Mouse (Mus musculus) gastrocnemius, adult 18-20 months (tissue): ENCODE results near the gene Smtnl2. TPM values are rescaled to one million over a fixed set of nuclear protein-coding genes. Genes with fewer than 3 reads are reported as not detected.

Source experiments
- DNase-seq: peaks from one replicate; pipeline ENCODE4 v3.0.0; 2021; ENCODE audit warnings: low spot score
- total RNA-seq, 2 experiments: library from RNA; stranded (reverse); gene quantifications; 2 replicates each; pipeline ENCODE4 v1.2.3; 2021

The Smtnl2 gene
- total RNA-seq, 2 experiments from 2014 or later, result 311 to 327 TPM

DNA sequence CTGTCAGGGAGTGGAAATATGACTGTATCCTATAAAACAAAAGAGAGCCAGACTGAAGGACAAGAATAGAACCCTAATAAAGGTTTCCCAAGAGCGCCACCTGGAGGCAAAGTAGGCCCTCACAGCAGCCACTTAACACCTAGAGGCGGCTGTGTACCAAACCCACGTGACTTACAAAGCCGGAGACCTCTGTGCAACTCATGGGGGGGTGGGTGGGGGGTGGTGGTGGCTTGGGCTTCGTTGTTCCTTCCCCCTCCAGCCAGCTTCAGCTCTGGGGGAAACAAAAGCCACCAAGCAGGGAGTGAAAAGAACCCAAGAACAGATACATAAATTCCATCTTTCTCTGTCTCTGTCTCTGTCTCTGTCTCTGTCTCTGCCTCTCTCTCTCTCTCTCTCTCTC is 17.2 kb upstream of the Smtnl2 start:
- DNase-seq, result peak; percentile 92

DNA sequence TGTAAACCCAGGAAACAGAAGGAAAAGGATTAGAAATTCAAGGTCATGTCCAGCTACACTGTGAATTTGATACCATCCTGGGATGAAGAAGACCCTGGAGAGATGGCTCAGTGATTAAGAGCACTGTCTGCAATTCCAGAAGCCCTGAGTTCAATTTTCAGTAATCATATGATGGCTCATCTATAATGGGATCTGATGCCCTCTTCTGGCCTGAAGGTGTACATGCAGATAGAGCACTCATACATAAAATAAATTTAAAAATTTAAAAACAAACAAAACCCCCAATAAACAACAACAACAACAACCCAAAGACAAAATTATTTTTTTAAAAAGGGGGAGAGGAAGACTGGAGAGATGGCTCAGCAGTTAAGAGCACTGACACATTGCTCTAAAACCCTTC is 15.4 kb upstream of the Smtnl2 start:
- DNase-seq, result no peak

DNA sequence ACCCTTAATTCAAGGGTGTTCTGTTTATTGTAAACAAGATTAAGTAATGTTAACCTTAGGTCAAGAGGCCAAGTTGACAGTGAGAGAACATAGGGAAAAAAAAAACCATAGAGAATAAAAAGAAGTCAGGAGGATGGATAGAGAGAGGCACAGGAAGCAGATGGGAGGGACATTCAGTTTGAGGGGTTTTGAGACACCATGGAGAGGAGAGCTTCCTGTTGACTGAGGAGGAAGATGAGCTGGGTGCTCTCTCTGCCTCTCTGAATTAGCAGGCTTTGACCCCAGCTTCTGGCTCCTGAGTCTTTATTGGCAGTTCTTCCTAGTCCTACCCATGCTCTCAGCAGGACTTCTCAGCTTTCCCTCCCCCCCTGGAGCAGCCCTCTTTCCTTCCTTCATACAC is 13.7 kb upstream of the Smtnl2 start:
- DNase-seq, result no peak

DNA sequence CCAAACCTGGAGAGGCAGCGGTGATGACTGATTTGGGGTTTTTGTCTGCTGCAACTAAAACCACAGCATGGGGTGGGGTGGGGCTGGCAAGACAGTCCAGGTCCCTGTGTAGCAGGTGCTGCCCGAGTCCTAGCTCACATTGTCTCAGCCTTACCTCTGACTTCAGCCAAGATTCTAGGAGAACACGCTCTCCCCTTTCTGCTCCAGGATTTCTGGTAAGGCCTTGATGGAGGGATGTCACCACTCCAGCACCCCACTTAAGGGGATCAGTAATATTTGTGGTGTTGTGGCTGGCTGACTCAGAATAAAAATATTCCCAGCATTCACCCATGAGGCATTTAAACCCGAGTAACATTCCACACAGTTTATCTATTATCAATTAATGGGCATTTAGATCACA is 12.2 kb upstream of the Smtnl2 start:
- DNase-seq, result no peak

DNA sequence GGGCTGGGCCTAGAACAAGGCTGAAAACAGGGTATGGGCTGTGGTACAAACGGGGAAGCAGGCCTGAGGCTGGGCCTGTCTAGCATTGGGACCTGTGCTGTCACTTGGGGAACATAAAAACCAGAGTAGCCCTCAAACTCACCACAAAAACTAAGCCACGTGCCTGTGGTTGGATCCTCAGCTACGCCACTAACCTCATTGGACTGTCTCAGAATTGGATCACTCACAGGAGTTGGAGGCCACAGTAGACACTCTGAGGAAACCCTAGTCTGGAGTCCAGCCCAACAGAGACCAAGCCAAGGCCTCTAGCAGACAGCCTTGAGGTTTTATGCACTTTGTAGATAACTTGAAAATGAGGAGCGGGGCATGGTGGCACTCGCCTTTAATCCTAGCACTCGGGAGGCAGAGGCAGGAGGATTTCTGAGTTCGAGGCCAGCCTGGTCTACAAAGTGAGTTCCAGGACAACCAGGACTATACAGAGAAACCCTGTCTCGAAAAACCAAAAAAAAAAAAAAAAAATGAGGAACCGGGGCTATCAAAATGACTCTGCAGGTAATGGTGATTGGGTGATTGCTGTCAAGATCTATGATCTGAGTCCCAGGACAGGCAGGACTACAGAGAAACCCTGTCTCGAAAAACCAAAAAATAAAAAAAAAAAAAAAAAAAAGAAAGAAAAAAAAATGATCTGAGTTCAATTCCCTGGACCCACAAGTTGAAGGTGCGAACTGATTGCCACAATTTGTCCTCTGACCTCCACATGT is 10.2 kb upstream of the Smtnl2 start:
- DNase-seq, result no peak

DNA sequence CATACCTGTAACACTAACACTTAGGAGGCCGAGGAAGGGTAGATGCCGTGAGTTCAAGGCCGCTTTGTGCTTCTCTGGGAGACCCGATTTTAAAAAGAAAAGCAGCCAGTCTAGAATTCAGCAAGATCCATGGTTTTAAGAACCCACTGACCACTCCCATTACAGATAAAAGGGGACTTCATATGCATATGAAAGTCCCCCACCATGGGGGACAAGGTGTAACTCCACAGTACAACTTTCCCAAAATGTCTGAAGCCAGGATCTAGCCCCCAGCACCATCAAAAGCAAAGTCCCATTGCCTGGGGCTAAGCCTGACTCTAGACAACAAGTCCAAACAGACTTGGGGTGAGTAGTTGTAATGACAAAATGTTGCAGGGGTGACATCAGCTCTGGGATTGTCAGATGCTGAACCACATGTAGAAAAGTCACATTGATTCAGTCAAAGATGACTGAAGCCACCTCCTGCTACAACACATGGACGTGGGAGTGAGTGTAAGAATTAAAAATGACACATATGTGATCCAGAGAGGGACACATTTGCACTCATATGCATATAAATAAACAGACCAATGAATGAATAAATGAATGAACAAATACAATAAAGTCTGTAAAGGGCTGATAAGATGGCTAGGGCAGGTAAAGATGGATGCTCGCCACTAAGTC is 9.1 kb upstream of the Smtnl2 start:
- DNase-seq, result no peak

DNA sequence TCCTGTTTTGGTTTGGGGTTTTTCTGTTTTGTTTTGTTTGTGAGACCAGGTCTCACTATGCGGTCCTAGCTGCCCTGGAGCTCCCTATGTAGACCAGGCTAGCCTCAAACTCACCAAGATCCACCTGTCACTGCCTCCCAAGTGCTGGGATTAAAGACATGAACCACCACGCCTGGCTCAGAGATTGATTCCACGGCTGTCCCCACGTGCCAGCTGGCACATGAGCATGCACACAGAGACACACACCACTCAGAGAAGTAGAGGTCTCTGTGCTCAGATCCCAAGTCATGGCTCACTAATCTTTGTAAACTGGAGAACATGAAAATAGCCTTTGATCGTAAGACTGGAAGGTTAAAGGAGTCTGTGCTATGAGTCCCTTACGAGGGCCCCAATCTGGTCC is 7.5 kb upstream of the Smtnl2 start:
- DNase-seq, result no peak

DNA sequence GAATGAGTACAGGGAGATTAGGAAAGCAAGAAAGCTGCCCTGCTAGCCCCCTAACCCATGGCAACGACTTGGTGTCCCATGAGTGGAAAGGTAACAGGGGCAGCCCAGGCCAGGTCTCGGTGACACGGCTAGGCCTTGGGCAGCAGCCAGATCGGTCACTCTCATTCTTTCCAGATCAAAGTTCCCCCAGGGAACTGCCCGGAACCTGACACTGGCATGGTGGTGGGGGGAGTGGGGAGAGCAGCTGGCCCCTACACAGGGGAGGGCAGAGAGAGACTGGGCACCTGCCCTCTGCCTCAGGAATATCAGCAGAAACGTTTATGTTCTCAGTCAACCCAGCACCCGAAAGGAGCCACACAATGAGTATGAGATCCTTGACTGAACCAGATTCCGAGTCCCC is 6.7 kb upstream of the Smtnl2 start:
- peak; percentile 90 for DNase-seq

DNA sequence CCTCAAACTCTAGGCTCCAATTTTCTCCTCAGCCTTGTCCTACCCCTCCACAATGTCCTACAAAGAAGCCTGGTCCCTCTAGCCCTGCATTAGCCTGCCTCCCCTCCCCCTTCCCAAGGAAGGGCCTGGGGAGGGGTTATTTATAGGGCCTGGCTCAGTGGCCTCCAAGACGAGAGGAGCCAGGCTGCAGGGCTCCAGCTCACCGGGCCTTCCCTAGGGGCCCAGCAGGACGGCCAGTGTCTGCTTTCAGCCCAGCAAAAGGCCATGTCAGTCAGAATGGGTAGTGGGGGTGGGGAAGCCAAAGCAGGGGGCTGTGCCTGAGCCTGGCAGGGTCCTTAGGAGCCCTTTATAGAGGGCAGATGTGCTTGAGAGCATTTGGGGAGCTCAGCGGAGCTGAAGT is 5.9 kb upstream of the Smtnl2 start:
- peak; percentile 85 for DNase-seq

DNA sequence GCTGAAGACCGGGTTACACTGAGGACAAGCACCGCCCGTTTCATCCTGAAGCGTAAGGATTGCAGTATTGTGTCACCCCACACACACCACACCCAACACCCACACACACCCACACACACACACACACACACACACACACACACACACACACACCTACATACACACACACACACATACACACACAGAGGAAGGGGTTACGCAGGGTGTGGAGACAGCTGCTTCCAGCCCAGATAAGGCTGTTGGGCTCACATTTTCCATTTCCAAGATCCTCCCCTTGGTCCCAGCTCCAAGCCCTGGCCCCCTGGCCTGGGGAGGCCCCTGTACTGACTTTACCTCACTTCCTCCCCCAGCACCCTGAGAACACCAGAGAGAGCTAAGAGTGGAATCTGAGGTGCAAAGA is 5.2 kb upstream of the Smtnl2 start:
- DNase-seq, result no peak

DNA sequence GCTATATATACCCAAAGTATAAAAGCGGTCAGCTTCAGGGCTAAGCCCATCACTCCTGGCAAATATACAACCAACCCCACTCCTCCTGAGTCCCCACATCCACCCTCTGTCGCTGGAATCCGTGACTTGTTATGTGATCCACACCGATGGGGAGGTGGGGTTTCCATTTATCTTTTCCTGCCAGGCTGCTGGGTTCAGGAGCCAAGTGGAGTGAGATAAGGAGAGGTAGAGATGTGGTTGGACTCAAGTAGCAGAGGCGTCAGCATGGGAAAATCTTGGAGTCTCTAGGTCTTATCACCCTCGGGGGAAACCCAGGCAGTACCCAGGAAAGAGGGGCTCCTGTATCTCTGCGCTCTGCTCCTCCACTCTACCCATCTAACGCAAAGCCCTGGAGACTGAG is 3.6 kb upstream of the Smtnl2 start:
- no peak for DNase-seq

DNA sequence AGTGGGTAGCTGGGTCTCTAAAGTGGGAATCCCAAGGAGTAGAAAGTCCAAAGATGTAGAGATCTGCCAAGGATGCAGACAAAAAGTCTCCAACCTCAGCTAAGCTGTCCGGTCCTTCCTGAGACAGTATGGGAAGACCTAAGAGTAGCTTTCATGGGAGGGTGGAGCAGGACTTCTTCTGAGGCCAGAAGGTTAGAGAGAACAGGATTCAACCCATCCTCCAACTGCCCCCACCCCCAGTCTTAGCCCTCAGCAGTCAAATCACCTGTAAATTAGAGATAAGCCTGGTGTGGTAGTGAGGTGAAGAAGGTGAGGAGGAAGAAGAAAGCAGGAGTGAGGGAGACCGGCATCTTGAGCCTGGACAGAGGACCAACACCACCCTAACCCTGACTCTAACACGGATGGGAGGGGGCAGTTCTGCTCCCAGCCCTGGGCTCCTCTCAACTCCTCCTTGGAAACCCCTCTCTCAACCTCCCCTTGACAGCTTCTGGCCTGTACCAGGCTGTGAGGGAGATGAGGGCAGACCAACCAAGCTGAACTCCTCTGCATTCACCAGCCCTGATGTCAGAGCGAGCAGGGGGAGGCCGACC is 2.2 kb upstream of the Smtnl2 start:
- DNase-seq, result no peak

DNA sequence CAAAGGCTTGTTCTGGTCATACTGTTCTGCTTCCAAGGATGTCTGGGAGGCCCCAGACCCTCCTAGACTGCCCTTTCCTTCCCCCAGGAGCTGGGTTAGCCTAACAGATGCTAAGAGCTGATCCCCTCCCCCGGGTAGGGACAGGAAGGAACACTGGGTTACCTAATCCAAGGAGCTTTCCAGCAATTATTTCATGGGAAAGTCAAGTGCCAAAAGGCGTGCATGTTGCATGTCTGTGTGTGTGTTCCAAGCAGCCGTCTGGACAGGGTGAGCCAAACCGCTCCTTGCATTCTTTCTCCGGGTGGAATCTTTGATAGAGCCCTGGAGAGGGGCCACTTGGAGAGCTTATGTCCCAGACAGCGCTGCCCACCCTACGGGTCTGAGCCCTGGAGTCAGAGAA is 1.5 kb upstream of the Smtnl2 start:
- DNase-seq, result peak; percentile 77

DNA sequence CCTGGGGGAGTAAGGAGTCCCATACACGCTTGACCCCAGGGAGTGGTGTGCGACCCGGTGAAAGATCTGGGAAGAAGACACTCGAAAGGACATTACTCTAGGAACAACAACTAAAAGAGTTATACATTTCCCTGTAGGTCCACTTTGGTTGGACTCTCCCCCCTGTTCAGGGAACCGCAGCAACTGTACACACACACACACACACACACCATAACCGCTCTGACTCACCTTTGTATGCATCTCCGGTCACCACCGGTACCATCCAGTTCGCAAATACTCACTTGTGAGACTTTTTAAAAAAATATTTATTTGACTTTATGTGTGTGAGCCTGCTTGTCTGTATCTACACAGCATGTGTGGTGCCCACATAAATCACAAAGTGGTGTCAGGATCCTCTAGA is 432 bp upstream of the Smtnl2 start:
- DNase-seq, result no peak

DNA sequence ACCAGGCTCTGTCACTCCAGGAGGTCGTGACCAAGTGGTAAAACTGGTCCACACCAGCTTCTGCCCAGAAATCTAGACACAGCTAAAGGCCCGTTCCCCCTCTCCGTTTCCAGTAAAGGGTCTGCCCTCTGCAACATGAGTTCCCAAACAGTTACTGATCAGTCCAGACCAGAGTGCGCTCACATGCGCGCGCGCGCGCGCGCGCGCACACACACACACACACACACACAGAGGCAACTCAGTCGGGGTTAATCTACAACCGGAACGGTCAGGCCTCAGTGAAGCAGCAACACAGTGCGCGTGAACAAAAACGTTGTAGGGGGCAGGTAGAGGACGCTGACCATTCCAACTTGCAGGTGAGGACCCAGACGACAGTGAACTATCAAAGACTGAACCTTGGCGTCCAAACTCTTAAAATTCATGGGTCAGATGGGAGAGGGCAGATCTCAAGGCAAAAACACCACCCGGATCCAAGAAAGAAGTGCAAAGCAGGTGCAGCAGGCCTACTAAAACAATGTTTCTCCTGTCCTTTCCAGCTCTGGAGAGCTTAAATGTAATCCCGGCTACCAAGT is 906 bp downstream of the Smtnl2 start:
- no peak for DNase-seq

DNA sequence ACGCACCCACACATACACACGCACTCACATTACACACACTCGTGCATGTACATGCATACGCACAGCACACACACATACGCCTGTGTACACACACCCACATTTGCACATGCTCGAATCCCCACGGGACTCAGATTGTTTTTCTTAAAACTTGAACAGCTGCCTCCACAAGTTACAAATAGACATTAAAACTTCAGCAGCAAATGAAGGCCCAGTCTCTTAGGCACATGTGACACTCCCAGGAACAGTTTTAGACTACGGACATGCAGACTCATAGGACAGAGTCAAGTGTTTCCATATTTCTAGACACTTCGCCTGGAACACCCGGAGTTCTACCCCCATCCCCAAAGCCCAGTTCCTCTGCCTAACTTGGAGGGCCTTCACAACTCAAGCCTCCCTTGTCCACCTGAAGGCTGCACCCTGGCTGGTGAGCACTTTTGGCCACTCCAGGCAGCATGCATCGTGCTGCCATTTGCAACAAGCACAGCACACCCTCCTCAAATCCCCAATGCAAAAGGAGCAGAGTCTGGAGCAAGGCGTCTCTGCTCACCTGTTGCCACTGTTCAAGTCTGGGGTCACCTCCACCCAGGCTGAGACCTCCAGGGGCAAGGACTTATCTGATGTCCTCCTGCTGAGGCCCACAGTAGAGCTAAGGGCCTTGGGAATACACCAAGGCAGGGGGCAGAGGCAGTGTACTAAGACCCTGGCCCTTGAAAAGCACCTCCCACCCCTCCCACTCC is 1.7 kb downstream of the Smtnl2 start:
- no peak for DNase-seq

DNA sequence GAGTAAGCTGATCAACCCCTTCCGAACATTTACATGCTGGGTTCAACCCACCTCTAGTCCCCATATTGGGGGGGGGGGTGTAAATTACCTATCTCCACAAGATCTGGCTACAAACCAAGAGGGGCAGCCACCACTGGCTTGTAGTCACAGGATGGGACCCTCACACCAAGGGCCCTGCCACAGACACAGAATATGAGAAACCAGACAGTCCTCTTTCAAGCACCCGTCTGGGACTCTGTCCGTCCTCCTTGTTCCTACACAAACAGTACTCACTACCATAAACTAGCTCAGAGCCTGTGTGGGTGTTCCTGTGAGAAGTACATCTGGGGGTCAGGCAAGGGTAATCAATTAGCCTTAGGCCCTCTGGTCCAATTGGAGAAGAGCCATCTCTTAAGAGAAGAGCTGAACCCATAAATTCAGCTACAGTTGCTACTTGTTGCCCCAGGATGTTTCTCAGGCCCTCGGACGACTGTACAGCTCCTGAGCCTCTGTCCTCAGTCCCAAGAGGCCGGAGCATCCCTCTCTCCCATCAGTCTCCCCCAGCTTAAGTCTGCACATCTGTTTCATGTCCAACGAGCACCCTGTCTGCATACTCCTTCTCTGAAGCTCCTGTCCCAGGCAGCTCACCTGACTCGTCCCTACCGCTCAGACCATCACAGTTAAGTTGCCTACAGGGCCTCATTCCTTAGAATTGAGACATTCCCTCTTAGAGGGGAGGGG is 2.9 kb downstream of the Smtnl2 start:
- no peak for DNase-seq

DNA sequence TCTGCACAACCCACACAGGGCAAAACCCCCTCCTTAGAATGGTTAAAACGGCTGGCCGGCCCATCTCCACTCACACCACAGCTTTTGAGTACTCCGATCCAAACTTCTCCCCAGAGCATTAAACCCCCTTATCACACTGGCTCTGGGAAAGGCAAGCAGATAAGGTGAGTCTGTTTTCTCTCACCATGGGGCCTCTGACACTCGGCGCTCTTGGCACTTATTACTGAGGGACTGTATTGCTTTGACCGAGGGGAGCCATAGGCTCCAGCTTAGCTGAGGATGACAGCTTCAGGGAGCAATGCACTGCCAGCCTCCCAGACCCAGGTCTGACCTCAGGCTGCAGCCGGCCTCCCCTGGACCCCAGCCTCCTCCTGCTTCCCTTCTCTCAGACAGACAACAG is 3.9 kb downstream of the Smtnl2 start:
- no peak for DNase-seq

DNA sequence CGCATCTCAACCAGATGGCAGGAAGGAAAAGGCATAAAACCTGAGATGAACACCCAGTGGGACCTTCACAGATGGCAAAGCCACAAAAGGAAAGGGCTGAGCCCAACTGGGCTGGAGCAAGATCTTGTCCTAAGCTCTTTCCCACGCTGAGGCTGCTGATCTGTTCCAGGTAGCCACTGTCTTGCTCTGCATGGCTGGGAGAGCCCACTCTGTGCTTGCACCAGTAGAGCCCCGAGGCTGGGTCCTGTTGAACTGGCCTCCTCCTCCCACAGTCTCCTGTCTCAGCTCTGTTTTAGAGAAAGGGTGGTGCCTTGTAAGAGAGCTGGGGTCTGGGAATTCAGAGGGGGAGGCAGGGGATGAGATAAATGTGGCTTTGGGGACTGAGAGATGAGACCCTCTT is 4.4 kb downstream of the Smtnl2 start:
- no peak for DNase-seq

DNA sequence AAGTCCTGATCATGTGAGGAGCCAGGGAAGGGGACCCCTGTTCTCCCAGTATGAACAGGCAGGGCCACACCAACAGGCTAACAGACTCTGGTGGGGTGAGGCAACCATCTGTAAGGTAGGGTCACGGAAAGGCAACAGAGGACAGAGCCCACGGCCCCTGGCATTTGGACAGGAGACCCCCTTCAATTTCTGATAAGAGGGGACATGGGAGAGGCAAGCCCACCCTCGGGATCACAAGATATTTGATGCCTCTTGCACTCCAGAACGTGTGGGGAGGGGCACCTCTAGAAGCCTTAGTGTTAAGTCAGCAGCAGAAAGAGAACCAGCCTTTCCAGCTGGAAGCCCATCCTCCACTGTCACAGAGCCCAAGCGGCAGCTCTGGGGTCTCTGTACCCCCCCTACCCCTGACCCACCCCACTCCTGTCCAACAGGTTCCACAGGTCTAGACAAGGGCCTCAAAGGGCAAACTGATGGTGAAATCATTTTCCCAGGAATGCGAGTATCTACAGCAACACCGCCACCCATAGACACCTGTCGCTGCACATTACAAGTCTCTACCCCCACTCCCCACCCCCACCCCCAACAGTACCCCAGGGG is 5.3 kb downstream of the Smtnl2 start:
- DNase-seq, result no peak

DNA sequence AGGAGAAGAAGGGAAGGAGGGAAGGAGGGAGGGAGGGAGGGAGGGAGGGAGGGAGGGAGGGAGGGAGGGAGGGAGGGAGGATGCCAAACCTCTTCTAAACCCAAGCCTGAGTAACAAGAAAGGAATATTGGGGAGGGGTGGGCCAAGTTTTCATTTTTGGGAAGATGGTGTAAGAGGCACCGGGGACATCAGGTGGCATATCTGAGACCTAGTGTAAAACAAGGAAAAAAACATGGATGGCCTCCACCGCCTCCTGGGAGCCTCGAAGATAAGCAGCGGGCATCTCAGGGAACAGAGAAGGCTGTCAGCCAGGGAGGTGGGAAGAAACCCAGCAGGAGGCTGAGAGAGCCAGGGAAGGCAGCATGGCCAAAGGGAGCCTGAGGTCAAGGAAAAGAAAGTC is 6.0 kb downstream of the Smtnl2 start:
- DNase-seq, result no peak
